Mouse (Mus musculus): ENCODE data around the gene Epb41.

Gene Epb41

GRCm38 (mm10) chr4:131881306-131881705 lies 193.8 kb downstream of the Epb41 start:
- DNase-seq = no peak

GRCm38 (mm10) chr4:131879692-131880091 lies 195.4 kb downstream of the Epb41 start:
- no peak for DNase-seq

GRCm38 (mm10) chr4:131876836-131877235 lies 198.3 kb downstream of the Epb41 start:
- DNase-seq = no peak

GRCm38 (mm10) chr4:131875242-131875641 lies 199.9 kb downstream of the Epb41 start:
- no peak for DNase-seq

GRCm38 (mm10) chr4:131874567-131874966 lies 200.6 kb downstream of the Epb41 start:
- no peak for DNase-seq

GRCm38 (mm10) chr4:131874169-131874536 lies 201.0 kb downstream of the Epb41 start:
- no peak for DNase-seq
